Mouse (Mus musculus): ENCODE measurements at regions not wholly inside any gene's neighbourhood (a gene's known extent, or its start where the extent isn't known, plus 50 kb on each side); places are given as distances from the start of the nearest gene placed in this dataset.
A peak's percentile ranks its signal among the peaks of the same experiment; 100 is the strongest.

DNA sequence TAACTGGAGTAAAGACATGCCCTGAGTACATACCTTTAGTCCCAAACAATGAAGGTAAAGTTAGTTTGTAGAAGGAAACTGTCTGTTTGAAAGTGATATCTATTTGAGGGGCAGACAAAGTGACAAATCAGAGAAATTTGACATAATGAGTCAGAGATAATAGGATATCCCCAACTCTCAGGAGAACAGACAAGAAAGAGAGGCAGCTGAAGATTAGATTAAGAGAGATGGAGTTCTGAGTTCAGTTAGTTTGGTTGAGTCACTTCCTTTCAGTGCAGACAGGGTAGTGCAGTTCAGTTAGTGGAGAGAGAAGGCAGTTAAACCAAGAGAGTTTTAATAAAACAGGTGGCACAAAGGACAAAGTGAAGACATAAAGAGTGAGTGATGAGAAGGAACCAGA lies 477.4 kb upstream of the Diaph2 start:
- no peak for DNase-seq (ENCODE audit: low spot score in 2 of 2)

GRCm38 (mm10) chrX:129303987-129304386 lies 445.6 kb upstream of the Diaph2 start:
- peak; percentile 54 to 61 for DNase-seq (ENCODE audit: low spot score in 2 of 2)

DNA sequence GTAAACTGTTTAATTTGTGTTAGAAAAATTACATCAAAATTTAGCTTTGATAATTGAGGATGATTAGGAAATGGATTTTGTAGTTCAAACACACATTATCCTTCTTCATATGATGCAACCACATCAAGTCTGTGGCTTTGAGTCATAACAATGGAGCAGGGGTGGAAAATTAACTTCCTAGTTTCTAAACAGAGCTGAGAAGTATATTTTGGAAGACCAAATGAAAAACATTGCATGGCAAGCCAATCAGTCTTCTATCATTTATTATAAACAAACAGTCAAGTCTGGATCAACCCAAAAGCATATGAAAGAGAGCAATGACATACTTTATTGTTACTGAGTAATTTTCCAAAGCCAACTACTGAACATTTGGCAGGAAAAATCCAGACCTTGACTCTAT lies 440.2 kb upstream of the Diaph2 start:
- no peak for DNase-seq (ENCODE audit: low spot score in 2 of 2)

DNA sequence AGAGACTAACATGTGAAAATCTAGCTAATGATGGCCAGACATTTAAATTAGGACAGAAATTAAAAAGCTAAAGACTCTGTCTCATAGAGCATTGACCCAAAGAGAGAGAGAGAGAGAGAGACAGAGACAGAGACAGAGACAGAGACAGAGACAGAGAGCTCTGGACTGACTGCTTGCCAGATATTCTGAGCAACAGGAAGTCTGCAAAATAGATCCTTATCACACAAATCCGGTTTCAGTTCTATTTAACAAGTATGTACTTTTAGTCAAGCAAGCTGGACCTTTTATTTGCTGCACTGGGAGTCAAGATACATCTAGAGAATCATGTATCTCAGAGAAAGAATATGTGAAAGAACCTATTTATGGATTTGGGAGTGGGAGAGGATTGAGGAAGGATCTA lies 420.1 kb upstream of the Diaph2 start:
- no peak for DNase-seq (ENCODE audit: low spot score in 2 of 2)

DNA sequence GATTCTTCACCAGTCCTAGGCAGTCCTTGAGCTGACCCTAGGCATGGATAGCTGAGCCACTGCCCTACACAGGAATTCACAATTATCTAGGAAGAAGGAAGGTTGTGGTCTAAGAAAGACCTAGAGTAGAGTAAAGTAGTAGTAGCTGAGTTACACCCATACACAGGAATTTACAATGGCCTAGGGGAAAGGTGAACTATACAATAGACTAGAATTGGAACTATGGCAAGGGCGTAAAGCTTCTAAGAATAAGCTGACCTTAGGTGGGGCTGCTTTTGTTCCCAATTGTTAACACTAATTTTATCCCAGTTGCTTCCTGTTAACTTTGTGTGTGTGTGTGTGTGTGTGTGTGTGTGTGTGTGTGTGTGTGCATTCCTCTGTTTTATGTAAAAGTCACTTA lies 416.7 kb upstream of the Diaph2 start:
- DNase-seq (ENCODE audit: low spot score in 2 of 2), result no peak
